Mouse (Mus musculus) erythroblast, embryonic 14.5 days (primary cell): ENCODE measurements around the gene Fzd4.

Source experiments
- GATA1 ChIP-seq: IDR thresholded peaks from 2 replicates; pipeline ENCODE4 v1.6.1; 2012; ENCODE audit warnings: low read length, inconsistent platforms, mixed read lengths
- TAL1 ChIP-seq: IDR thresholded peaks from 3 replicates; pipeline ENCODE4 v1.6.1; 2012; ENCODE audit warnings: low read length, inconsistent platforms, mixed read lengths

DNA sequence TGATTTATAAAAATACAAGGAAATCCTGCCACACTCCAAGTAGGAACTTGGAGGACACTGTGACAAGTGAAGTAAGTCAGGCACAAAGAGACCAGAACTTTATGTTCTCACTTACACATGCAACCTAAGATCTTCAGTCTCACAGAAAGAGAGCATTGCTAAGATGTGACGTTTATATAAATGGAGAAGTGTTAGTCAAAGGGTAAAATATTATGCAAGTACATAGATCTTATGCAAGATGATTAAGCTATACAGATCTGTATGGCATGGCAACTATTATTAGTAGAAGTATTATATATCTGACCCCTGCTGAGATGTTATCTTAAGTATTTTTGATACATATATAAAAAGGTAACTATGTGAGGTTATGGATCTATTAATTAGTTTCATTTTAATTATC, 8.8 kb upstream of the Fzd4 start:
- TF ChIP-seq GATA1 (no peak), TAL1 (no peak)
